Mouse (Mus musculus) cortical plate, adult 2 months (tissue): Measurements from ENCODE around the gene Hist3h2a. TPM values are rescaled to one million over a fixed set of nuclear protein-coding genes. Genes with fewer than 3 reads are reported as not detected.
A peak's percentile ranks its signal among the peaks of the same experiment; 100 is the strongest.

Source experiments
- H3K27ac ChIP-seq: fragments of 200-500 bp; 2 replicates; pipeline ENCODE4 v1.5.1; 2012; ENCODE audit warnings: low read length, control low read depth, inconsistent platforms; ENCODE audit not compliant: insufficient read depth
- H3K4me1 ChIP-seq: fragments of 200-500 bp; 2 replicates; pipeline ENCODE4 v1.6.1; 2011; ENCODE audit warnings: low read length; ENCODE audit not compliant: control insufficient read depth, insufficient read depth
- H3K4me3 ChIP-seq: fragments of 200-500 bp; 2 replicates; pipeline ENCODE4 v1.5.1; 2011; ENCODE audit warnings: mild to moderate bottlenecking, low read length, control low read depth; ENCODE audit not compliant: insufficient read depth
- CTCF ChIP-seq: fragments of 200-500 bp; IDR thresholded peaks from 2 replicates; pipeline ENCODE4 v1.5.1; 2011; ENCODE audit warnings: mild to moderate bottlenecking, control low read depth, low read length; ENCODE audit not compliant: insufficient read depth; ENCODE audit errors: extremely low read depth
- POLR2A ChIP-seq: fragments of 200-500 bp; IDR thresholded peaks from 2 replicates; pipeline ENCODE4 v1.6.1; 2011; ENCODE audit warnings: mild to moderate bottlenecking, low read length, control low read depth; ENCODE audit not compliant: insufficient read depth; ENCODE audit errors: extremely low read depth
- polyA plus RNA-seq: library from polyadenylated mRNA; depleted of rRNA; stranded (reverse); fragments of >200 nt; gene quantifications from 2 replicates; pipeline ENCODE4 v1.2.3, GENCODE M21; 2012

The Hist3h2a gene
- polyA plus RNA-seq, 1 experiment = 40.1 TPM

GRCm38 (mm10) chr11:58983691-58984341 is 29.3 kb downstream of the Hist3h2a start:
- H3K4me1 ChIP-seq = peaks cover 10% of the 10 kb centered on the region
- TF ChIP-seq POLR2A = no peak
- H3K4me3 ChIP-seq = no peak overlapping the region
- no peak overlapping the region for H3K27ac ChIP-seq

- Histone ChIP-seq H3K27ac (no peak overlapping the region), H3K4me3 (no peak overlapping the region), H3K4me1 (peaks cover 10% of the 10 kb centered on the region)
- no peak for TF ChIP-seq CTCF
- no peak for TF ChIP-seq POLR2A
These were observed 30.2 kb downstream of the Hist3h2a start for GRCm38 (mm10) chr11:58984657-58985056.

DNA sequence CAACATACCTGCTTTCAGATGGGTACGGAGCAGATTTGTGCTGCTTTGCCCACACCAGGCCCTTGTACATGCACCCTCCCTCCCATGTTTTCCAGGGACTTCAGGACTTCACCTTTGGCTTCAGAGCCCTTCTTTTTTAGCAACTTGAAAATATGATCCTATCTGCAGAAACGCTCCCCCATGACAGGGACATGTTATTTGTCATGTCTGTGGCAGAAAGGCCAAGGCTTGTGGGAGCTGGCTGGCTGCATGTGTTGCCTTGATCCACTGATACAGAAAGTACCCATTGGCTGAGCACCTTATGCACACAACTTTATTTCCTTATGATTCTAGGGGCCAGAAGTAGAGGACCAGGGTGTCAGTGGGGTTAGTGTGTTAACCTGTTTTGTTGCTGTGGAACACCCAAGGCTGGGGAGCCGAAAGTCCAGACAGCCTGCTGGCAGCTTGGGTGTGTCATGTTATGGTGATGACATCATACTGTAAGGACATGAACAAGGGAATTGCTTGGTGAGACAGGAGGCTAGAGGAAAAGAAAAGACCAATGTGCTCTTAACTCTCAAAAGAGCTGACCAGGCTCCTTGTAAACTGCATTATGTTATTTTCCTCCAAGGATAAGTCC is 30.9 kb downstream of the Hist3h2a start:
- TF ChIP-seq POLR2A = no peak
- TF ChIP-seq CTCF = no peak
- Histone ChIP-seq H3K4me1 (peaks cover 9% of the 10 kb centered on the region), H3K27ac (no peak overlapping the region), H3K4me3 (no peak overlapping the region)

- TF ChIP-seq CTCF = no peak
- TF ChIP-seq POLR2A = no peak
- H3K4me1 ChIP-seq = peaks cover under 1% of the 10 kb centered on the region; the same call in 1 of the 2 replicates
- H3K27ac ChIP-seq = no peak overlapping the region
- H3K4me3 ChIP-seq = no peak overlapping the region
These were observed 34.7 kb downstream of the Hist3h2a start for GRCm38 (mm10) chr11:58989166-58989565.

- H3K4me1 ChIP-seq = no peaks in the 10 kb centered on the region
- TF ChIP-seq CTCF = no peak
- TF ChIP-seq POLR2A = no peak
- H3K27ac ChIP-seq = no peak overlapping the region
- H3K4me3 ChIP-seq = no peak overlapping the region
These were observed 35.7 kb downstream of the Hist3h2a start for GRCm38 (mm10) chr11:58990141-58990540.

DNA sequence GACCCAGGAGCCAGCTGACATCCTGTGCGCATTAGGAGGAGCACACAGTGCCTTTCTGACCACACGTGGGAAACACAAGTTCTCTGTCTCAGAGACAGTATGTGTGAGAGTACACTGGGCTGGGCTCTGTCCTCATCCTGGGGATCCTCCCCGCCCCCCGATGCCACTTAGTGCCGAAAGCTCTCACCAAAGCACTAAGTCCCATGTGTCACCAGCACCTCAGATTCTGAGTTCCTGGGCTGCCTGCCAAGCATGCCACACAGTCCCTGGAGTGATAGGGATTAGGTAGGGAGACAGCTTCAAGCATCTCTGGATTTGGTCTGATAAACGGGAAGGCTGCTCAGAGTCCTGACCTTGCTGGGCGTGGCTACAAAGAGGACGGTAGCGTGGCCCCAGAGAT is 36.3 kb downstream of the Hist3h2a start:
- Histone ChIP-seq H3K27ac (no peak overlapping the region), H3K4me1 (peaks cover 1% of the 10 kb centered on the region; the same call in 1 of the 2 replicates), H3K4me3 (no peak overlapping the region)
- no peak for TF ChIP-seq CTCF
- TF ChIP-seq POLR2A = no peak

- TF ChIP-seq CTCF = no peak
- TF ChIP-seq POLR2A = no peak
These were observed 37.4 kb downstream of the Hist3h2a start for GRCm38 (mm10) chr11:58991911-58992310.

GRCm38 (mm10) chr11:58993091-58993670 is 38.7 kb downstream of the Hist3h2a start:
- no peak overlapping the region for H3K4me3 ChIP-seq
- TF ChIP-seq POLR2A = no peak
- no peak for TF ChIP-seq CTCF
- no peak overlapping the region for H3K27ac ChIP-seq
- peaks cover 1% of the 10 kb centered on the region; the same call in 1 of the 2 replicates for H3K4me1 ChIP-seq

More at GRCm38 (mm10) chr11:58991911-58992310, 37.4 kb downstream of the Hist3h2a start:
- Histone ChIP-seq H3K27ac (no peak overlapping the region), H3K4me1 (peaks cover 1% of the 10 kb centered on the region; the same call in 1 of the 2 replicates), H3K4me3 (no peak overlapping the region)

GRCm38 (mm10) chr11:58994337-58994826 is 39.9 kb downstream of the Hist3h2a start:
- TF ChIP-seq POLR2A (no peak), CTCF (no peak)
- Histone ChIP-seq H3K4me1 (peaks cover 1% of the 10 kb centered on the region; the same call in 1 of the 2 replicates), H3K27ac (no peak overlapping the region), H3K4me3 (peak overlapping the region; percentile 35)

DNA sequence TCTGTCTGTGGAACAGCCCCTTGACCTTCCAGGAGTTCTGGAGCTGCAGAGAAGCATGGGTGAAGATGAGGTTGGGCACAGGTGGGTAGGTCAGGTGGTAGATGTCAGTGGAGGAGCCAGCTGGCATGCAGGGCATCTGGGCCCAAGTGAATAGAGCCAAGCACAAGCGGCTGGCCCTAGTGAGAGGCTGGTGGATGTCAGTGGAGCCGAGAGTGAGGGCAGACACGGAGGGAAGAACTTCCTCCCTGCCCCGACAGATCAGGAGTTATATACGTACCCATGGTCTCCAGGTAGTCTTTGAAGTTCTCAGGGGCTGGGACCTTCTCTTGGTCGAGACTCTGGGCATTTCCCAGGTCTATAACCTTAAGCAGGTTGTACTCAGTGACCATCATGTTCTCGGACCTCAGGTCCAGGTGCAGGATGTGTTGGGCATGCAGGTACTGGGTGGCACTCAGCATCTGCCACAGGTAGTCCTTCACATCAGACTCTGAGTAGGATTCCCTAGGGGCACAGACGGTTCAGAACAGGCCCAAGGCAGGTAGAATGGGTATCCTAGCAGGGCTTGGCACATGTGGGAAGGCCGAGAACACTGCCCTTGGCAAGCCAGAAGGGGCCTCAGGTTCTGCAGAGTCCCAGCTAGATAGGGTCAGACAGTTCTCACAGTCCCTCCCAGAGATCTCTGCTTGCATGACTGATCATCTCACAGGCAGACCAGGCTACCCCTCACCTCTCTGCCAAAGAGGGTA is 40.7 kb downstream of the Hist3h2a start:
- TF ChIP-seq POLR2A = no peak
- no peak for TF ChIP-seq CTCF
- no peak overlapping the region; the same call in 1 of the 2 replicates for H3K4me3 ChIP-seq
- H3K27ac ChIP-seq = no peak overlapping the region
- peaks cover 1% of the 10 kb centered on the region; the same call in 1 of the 2 replicates for H3K4me1 ChIP-seq
